Mouse (Mus musculus) liver (tissue): ENCODE data around the gene Nipsnap1.
A peak's percentile ranks its signal among the peaks of the same experiment; 100 is the strongest.

Experiments
- DNase-seq: peaks from one replicate; pipeline ENCODE4 v3.0.0-alpha.2; 2020; ENCODE audit warnings: mixed read lengths

Nipsnap1 gene

GRCm38 (mm10) chr11:4874551-4874950 lies 800 bp downstream of the Nipsnap1 start:
- peak; percentile 61 for DNase-seq

- no peak for DNase-seq
Measured at GRCm38 (mm10) chr11:4881087-4881486, 7.3 kb downstream of the Nipsnap1 start.

- DNase-seq, result peak; percentile 73
Measured at GRCm38 (mm10) chr11:4882892-4883627, 9.3 kb downstream of the Nipsnap1 start.

GRCm38 (mm10) chr11:4885385-4885903 lies 11.7 kb downstream of the Nipsnap1 start:
- peak; percentile 56 for DNase-seq

GRCm38 (mm10) chr11:4886987-4887386 lies 13.2 kb downstream of the Nipsnap1 start:
- no peak for DNase-seq

GRCm38 (mm10) chr11:4894848-4895816 lies 21.4 kb downstream of the Nipsnap1 start, which contains the start of gene Thoc5:
Gene Thoc5 (plus strand): TSS chr11:4895320.
- peak; percentile 83 for DNase-seq

- peak; percentile 43 for DNase-seq
Measured at GRCm38 (mm10) chr11:4900437-4900836, 26.7 kb downstream of the Nipsnap1 start.

- no peak for DNase-seq
Measured at GRCm38 (mm10) chr11:4901956-4902355, 28.2 kb downstream of the Nipsnap1 start.

- DNase-seq, result no peak
Measured at GRCm38 (mm10) chr11:4906231-4906630, 32.5 kb downstream of the Nipsnap1 start.

GRCm38 (mm10) chr11:4916068-4916467 lies 42.3 kb downstream of the Nipsnap1 start:
- DNase-seq, result peak; percentile 53

- DNase-seq, result no peak
Measured at GRCm38 (mm10) chr11:4921281-4921680, 47.5 kb downstream of the Nipsnap1 start.

GRCm38 (mm10) chr11:4921751-4922150 lies 48.0 kb downstream of the Nipsnap1 start:
- no peak for DNase-seq

- no peak for DNase-seq
Measured at GRCm38 (mm10) chr11:4927224-4927623, 53.5 kb downstream of the Nipsnap1 start.

GRCm38 (mm10) chr11:4931009-4931601 lies 57.4 kb downstream of the Nipsnap1 start:
- DNase-seq, result peak; percentile 19

- no peak for DNase-seq
Measured at GRCm38 (mm10) chr11:4936243-4936642, 62.5 kb downstream of the Nipsnap1 start.
